Mouse (Mus musculus) hindbrain, embryonic 15.5 days (tissue): ENCODE results near the gene Polr1d. TPM values are rescaled to one million over a fixed set of nuclear protein-coding genes. Genes with fewer than 3 reads are reported as not detected.

Experiments
- ATAC-seq: fragments of 200-750 bp; cut with Nextera tagmentation; 2 replicates; pipeline ENCODE4 v1.8.0; 2017; ENCODE audit warnings: low read depth, moderate number of reproducible peaks, moderate TSS enrichment; ENCODE audit not compliant: low FRiP score
- H3K27ac ChIP-seq: fragments of 300-500 bp; sonication (generic); replicated peaks from 2 replicates; pipeline ENCODE4 v1.5.1; 2015; ENCODE audit warnings: mild to moderate bottlenecking, inconsistent platforms
- H3K27me3 ChIP-seq: fragments of 300-500 bp; sonication (generic); 2 replicates; pipeline ENCODE4 v1.6.1; 2015; ENCODE audit warnings: control low read depth, inconsistent platforms
- H3K36me3 ChIP-seq: fragments of 300-500 bp; sonication (generic); 2 replicates; pipeline ENCODE4 v1.6.1; 2015; ENCODE audit warnings: control low read depth, inconsistent platforms
- H3K4me1 ChIP-seq: fragments of 300-500 bp; sonication (generic); replicated peaks from 2 replicates; pipeline ENCODE4 v1.6.1; 2015; ENCODE audit warnings: control low read depth, inconsistent platforms
- H3K4me2 ChIP-seq: fragments of 300-500 bp; sonication (generic); 2 replicates; pipeline ENCODE4 v1.6.1; 2015; ENCODE audit warnings: moderate library complexity, mild to moderate bottlenecking, inconsistent platforms
- H3K4me3 ChIP-seq: fragments of 300-500 bp; sonication (generic); 2 replicates; pipeline ENCODE4 v1.5.1; 2015; ENCODE audit warnings: mild to moderate bottlenecking, inconsistent platforms
- H3K9ac ChIP-seq: fragments of 300-500 bp; sonication (generic); 2 replicates; pipeline ENCODE4 v1.6.1; 2015; ENCODE audit warnings: inconsistent platforms
- H3K9me3 ChIP-seq: fragments of 300-500 bp; sonication (generic); 2 replicates; pipeline ENCODE4 v1.6.1; 2016; ENCODE audit warnings: control low read depth, inconsistent platforms
- WGBS: fragments of 180-500 bp; shearing (Covaris S2); methylation state at CpG from one replicate; pipeline ENCODE4 v1.1.7; 2015; 5-methylcytosine and 5-hydroxymethylcytosine counted together
- polyA plus RNA-seq: library from polyadenylated mRNA; unstranded; fragments of >200 nt; fragmentation: Nextera tagmentation; extraction: Ambion mirVana; gene quantifications from 2 replicates; pipeline ENCODE4 v1.2.1, GENCODE M21; 2015

The Polr1d gene
- polyA plus RNA-seq, 1 experiment from 2014 or later = 104 TPM

- Histone ChIP-seq H3K27me3 (0 out of 2 replicates have a peak, but pooled peaks cover 8% of the 10 kb centered on the region), H3K36me3 (no peaks in the 10 kb centered on the region), H3K4me1 (no peaks in the 10 kb centered on the region), H3K4me2 (no peak overlapping the region), H3K27ac (no peak overlapping the region), H3K9ac (no peak overlapping the region), H3K4me3 (no peak overlapping the region), H3K9me3 (no peaks in the 10 kb centered on the region)
- ATAC-seq = no peak
- whole genome bisulfite sequencing = 91% methylated on average over 4 of the region's 4 CpGs
These were observed 51.0 kb downstream of the Polr1d start for GRCm38 (mm10) chr5:147127860-147128259.

- 83% methylated on average over 2 of the region's 2 CpGs for WGBS
- Histone ChIP-seq H3K4me1 (peaks cover 9% of the 10 kb centered on the region), H3K4me2 (no peak overlapping the region), H3K27me3 (0 out of 2 replicates have a peak, but pooled peaks cover 10% of the 10 kb centered on the region), H3K36me3 (no peaks in the 10 kb centered on the region), H3K9ac (no peak overlapping the region), H3K27ac (no peak overlapping the region), H3K9me3 (no peaks in the 10 kb centered on the region), H3K4me3 (no peak overlapping the region)
- ATAC-seq = no peak
These were observed 52.6 kb downstream of the Polr1d start for GRCm38 (mm10) chr5:147129484-147129883.

GRCm38 (mm10) chr5:147131912-147132311 lies 55.1 kb downstream of the Polr1d start:
- 86% methylated on average over 4 of the region's 4 CpGs for WGBS
- ATAC-seq = no peak

GRCm38 (mm10) chr5:147133662-147134061 lies 56.8 kb downstream of the Polr1d start:
- H3K27ac ChIP-seq = no peak overlapping the region
- H3K4me2 ChIP-seq = peak overlapping the region; percentile 51
- no peak overlapping the region for H3K9ac ChIP-seq
- peaks cover 13% of the 10 kb centered on the region for H3K4me1 ChIP-seq
- H3K9me3 ChIP-seq = no peaks in the 10 kb centered on the region
- peaks cover 29% of the 10 kb centered on the region for H3K27me3 ChIP-seq
- 8% methylated on average over 17 of the region's 17 CpGs for WGBS
- peak overlapping the region; percentile 27 for H3K4me3 ChIP-seq
- H3K36me3 ChIP-seq = no peaks in the 10 kb centered on the region
- ATAC-seq = no peak

More at GRCm38 (mm10) chr5:147131912-147132311, 55.1 kb downstream of the Polr1d start:
- no peaks in the 10 kb centered on the region for H3K36me3 ChIP-seq
- H3K4me3 ChIP-seq = no peak overlapping the region
- H3K4me1 ChIP-seq = peaks cover 13% of the 10 kb centered on the region
- H3K9me3 ChIP-seq = no peaks in the 10 kb centered on the region
- H3K9ac ChIP-seq = no peak overlapping the region
- H3K27me3 ChIP-seq = peaks cover 24% of the 10 kb centered on the region
- H3K4me2 ChIP-seq = no peak overlapping the region
- no peak overlapping the region for H3K27ac ChIP-seq

GRCm38 (mm10) chr5:147134341-147135088 lies 57.7 kb downstream of the Polr1d start:
- Histone ChIP-seq H3K9me3 (no peaks in the 10 kb centered on the region), H3K9ac (no peak overlapping the region), H3K4me1 (peaks cover 13% of the 10 kb centered on the region), H3K27ac (no peak overlapping the region), H3K36me3 (no peaks in the 10 kb centered on the region), H3K4me2 (no peak overlapping the region), H3K4me3 (no peak overlapping the region), H3K27me3 (peaks cover 29% of the 10 kb centered on the region)
- peak; percentile 65 for ATAC-seq
- WGBS = 10% methylated on average over 8 of the region's 8 CpGs

- no peak for ATAC-seq
- WGBS = 59% methylated on average over 3 of the region's 3 CpGs
- no peak overlapping the region for H3K4me3 ChIP-seq
- H3K36me3 ChIP-seq = no peaks in the 10 kb centered on the region
- H3K27ac ChIP-seq = no peak overlapping the region
- peaks cover 31% of the 10 kb centered on the region for H3K27me3 ChIP-seq
- H3K9ac ChIP-seq = no peak overlapping the region
- peaks cover 13% of the 10 kb centered on the region for H3K4me1 ChIP-seq
- H3K9me3 ChIP-seq = no peaks in the 10 kb centered on the region
- no peak overlapping the region for H3K4me2 ChIP-seq
These were observed 58.2 kb downstream of the Polr1d start for GRCm38 (mm10) chr5:147135089-147135446.

- Histone ChIP-seq H3K4me3 (no peak overlapping the region), H3K27me3 (peaks cover 31% of the 10 kb centered on the region), H3K4me2 (no peak overlapping the region), H3K9ac (no peak overlapping the region), H3K9me3 (no peaks in the 10 kb centered on the region), H3K36me3 (no peaks in the 10 kb centered on the region), H3K4me1 (peaks cover 13% of the 10 kb centered on the region), H3K27ac (no peak overlapping the region)
- ATAC-seq = no peak
- 23% methylated on average over 13 of the region's 13 CpGs for WGBS
These were observed 59.1 kb downstream of the Polr1d start for GRCm38 (mm10) chr5:147135994-147136393.

- Histone ChIP-seq H3K4me2 (no peak overlapping the region), H3K9me3 (no peaks in the 10 kb centered on the region), H3K36me3 (no peaks in the 10 kb centered on the region), H3K4me3 (no peak overlapping the region), H3K9ac (no peak overlapping the region), H3K27ac (no peak overlapping the region), H3K4me1 (no peaks in the 10 kb centered on the region), H3K27me3 (0 out of 2 replicates have a peak, but pooled peaks cover 9% of the 10 kb centered on the region)
- ATAC-seq = no peak
These were observed 70.5 kb downstream of the Polr1d start for GRCm38 (mm10) chr5:147147340-147147739.

GRCm38 (mm10) chr5:147154806-147155371 lies 78.0 kb downstream of the Polr1d start:
- Histone ChIP-seq H3K9me3 (no peaks in the 10 kb centered on the region), H3K4me1 (peaks cover 18% of the 10 kb centered on the region), H3K27ac (peak overlapping the region; percentile 31; the same call in 1 of the 2 replicates), H3K4me3 (no peak overlapping the region), H3K4me2 (peak overlapping the region; percentile 32; the same call in 1 of the 2 replicates), H3K9ac (no peak overlapping the region), H3K27me3 (peaks cover 28% of the 10 kb centered on the region), H3K36me3 (no peaks in the 10 kb centered on the region)
- WGBS = 7% methylated on average over 13 of the region's 13 CpGs
- ATAC-seq = peak; percentile 72

- peak overlapping the region; percentile 31; the same call in 1 of the 2 replicates for H3K27ac ChIP-seq
- peaks cover 18% of the 10 kb centered on the region for H3K4me1 ChIP-seq
- H3K9me3 ChIP-seq = no peaks in the 10 kb centered on the region
- no peak overlapping the region for H3K4me3 ChIP-seq
- no peak overlapping the region for H3K9ac ChIP-seq
- H3K36me3 ChIP-seq = no peaks in the 10 kb centered on the region
- peak; percentile 95 for ATAC-seq
- H3K4me2 ChIP-seq = no peak overlapping the region
- WGBS = 2% methylated on average over 13 of the region's 13 CpGs
- H3K27me3 ChIP-seq = peaks cover 28% of the 10 kb centered on the region
These were observed 78.7 kb downstream of the Polr1d start for GRCm38 (mm10) chr5:147155449-147156133.

GRCm38 (mm10) chr5:147156376-147156775 lies 79.5 kb downstream of the Polr1d start:
- Histone ChIP-seq H3K27me3 (peaks cover 28% of the 10 kb centered on the region), H3K4me2 (no peak overlapping the region), H3K27ac (no peak overlapping the region), H3K36me3 (no peaks in the 10 kb centered on the region), H3K4me3 (no peak overlapping the region), H3K4me1 (peaks cover 18% of the 10 kb centered on the region), H3K9ac (no peak overlapping the region), H3K9me3 (no peaks in the 10 kb centered on the region)
- no peak for ATAC-seq
- 38% methylated on average over 3 of the region's 3 CpGs for WGBS

- Histone ChIP-seq H3K4me2 (no peak overlapping the region), H3K9me3 (no peaks in the 10 kb centered on the region), H3K27ac (no peak overlapping the region), H3K9ac (no peak overlapping the region), H3K4me3 (no peak overlapping the region), H3K27me3 (peaks cover 21% of the 10 kb centered on the region), H3K4me1 (peaks cover 18% of the 10 kb centered on the region), H3K36me3 (no peaks in the 10 kb centered on the region)
- no peak for ATAC-seq
- WGBS = 73% methylated on average over 7 of the region's 7 CpGs
These were observed 80.6 kb downstream of the Polr1d start for GRCm38 (mm10) chr5:147157441-147157840.
